Mouse (Mus musculus): ENCODE measurements at regions not wholly inside any gene's neighbourhood (a gene's known extent, or its start where the extent isn't known, plus 50 kb on each side); places are given as distances from the start of the nearest gene placed in this dataset.

GRCm38 (mm10) chr6:20833401-20833800 lies 381.9 kb upstream of the Kcnd2 start:
- WGBS, result 55% methylated on average over 4 of the region's 4 CpGs
- no peak overlapping the region for H3K4me3 ChIP-seq (ENCODE audit: low read depth, low read length)
- no peaks in the 10 kb centered on the region for H3K9me3 ChIP-seq (ENCODE audit: control insufficient read depth, low read length)
- no peak overlapping the region for H3K27ac ChIP-seq (replicated peaks; ENCODE audit: low read depth, low read length)
- ATAC-seq (ENCODE audit: low read depth) (no peak), DNase-seq (ENCODE audit: low spot score) (peak; percentile 65)
- H3K9ac ChIP-seq (ENCODE audit: low read depth, low read length), result no peak overlapping the region
- no peaks in the 10 kb centered on the region for H3K27me3 ChIP-seq (replicated peaks; ENCODE audit: control insufficient read depth, insufficient read depth, low read length)
- H3K36me3 ChIP-seq (ENCODE audit: control insufficient read depth, insufficient read depth, low read length), result no peaks in the 10 kb centered on the region
- H3K4me1 ChIP-seq (ENCODE audit: control insufficient read depth, insufficient read depth, low read length), result no peaks in the 10 kb centered on the region
- H3K4me2 ChIP-seq (ENCODE audit: low read depth, low read length), result no peak overlapping the region

- H3K27ac ChIP-seq (replicated peaks; ENCODE audit: low read depth, low read length), result no peak overlapping the region
- no peaks in the 10 kb centered on the region for H3K4me1 ChIP-seq (ENCODE audit: control insufficient read depth, insufficient read depth, low read length)
- no peak overlapping the region for H3K4me3 ChIP-seq (ENCODE audit: low read depth, low read length)
- H3K27me3 ChIP-seq (replicated peaks; ENCODE audit: control insufficient read depth, insufficient read depth, low read length), result no peaks in the 10 kb centered on the region
- ATAC-seq (ENCODE audit: low read depth) (no peak), DNase-seq (ENCODE audit: low spot score) (peak; percentile 5)
- WGBS, result 44% methylated on average over 3 of the region's 3 CpGs
- no peak overlapping the region for H3K4me2 ChIP-seq (ENCODE audit: low read depth, low read length)
- no peaks in the 10 kb centered on the region for H3K9me3 ChIP-seq (ENCODE audit: control insufficient read depth, low read length)
- no peak overlapping the region for H3K9ac ChIP-seq (ENCODE audit: low read depth, low read length)
- no peaks in the 10 kb centered on the region for H3K36me3 ChIP-seq (ENCODE audit: control insufficient read depth, insufficient read depth, low read length)
Observed at GRCm38 (mm10) chr6:20840149-20840548, 375.2 kb upstream of the Kcnd2 start.
